Mouse (Mus musculus) olfactory bulb, adult 2 months (tissue): ENCODE results near the gene Cep164.

ENCODE experiments used
- CTCF ChIP-seq: fragments of 200-500 bp; IDR thresholded peaks from 2 replicates; pipeline ENCODE4 v1.5.1; 2012; ENCODE audit warnings: low read depth, mild to moderate bottlenecking, low read length, moderate library complexity; ENCODE audit not compliant: insufficient read depth
- POLR2A ChIP-seq: fragments of 200-500 bp; IDR thresholded peaks from 2 replicates; pipeline ENCODE4 v1.6.1; 2012; ENCODE audit warnings: mild to moderate bottlenecking, low read depth, low read length, moderate library complexity; ENCODE audit not compliant: insufficient read depth

DNA sequence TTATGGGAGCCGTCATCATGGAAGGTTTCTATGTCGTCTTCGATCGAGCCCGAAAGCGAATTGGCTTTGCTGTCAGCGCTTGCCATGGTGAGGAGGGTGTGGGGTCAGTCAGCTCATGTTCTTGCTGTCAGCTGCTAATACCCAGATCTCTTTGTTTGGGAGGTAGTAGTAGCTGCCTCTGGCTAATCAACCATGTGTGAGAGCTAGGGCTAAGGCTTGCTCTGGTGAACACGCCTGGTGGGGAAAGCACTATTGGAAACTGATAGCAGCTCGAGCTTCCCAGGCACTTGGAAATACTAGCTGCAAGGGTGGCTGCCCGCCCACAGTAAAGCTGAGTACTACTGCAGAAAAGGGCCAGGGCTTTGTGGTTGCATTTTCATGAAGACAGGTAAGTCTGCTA lies 30.9 kb upstream of the Cep164 start:
- TF ChIP-seq CTCF (no peak), POLR2A (no peak)
